Comparison of ENCODE assay signal across 8 mouse cellular contexts in genomic region chr11:94652973-94653372, GRCm38 (mm10). TPM values are rescaled to one million over a fixed set of nuclear protein-coding genes. Genes with fewer than 3 reads are reported as not detected.
DNase-seq lines count a peak whose midpoint lies in the region; ATAC-seq lines count a peak whose summit lies in the region.

No protein-coding gene starts in this region.

- H3K4me1 ChIP-seq in lung, embryonic 16.5 days (replicated peaks; ENCODE audit: control insufficient read depth, insufficient read depth, low read length) = peaks cover 13% of the 10 kb centered on the region
- peaks cover 19% of the 10 kb centered on the region for H3K4me1 ChIP-seq in forebrain, embryonic 10.5 days
- peaks cover 16% of the 10 kb centered on the region for H3K4me1 ChIP-seq in limb, embryonic 13.5 days
- no peaks in the 10 kb centered on the region for H3K4me1 ChIP-seq in stomach, embryonic 14.5 days (ENCODE audit: control insufficient read depth, insufficient read depth, low read length)

- peak overlapping the region; percentile 78 for H3K4me3 ChIP-seq in lung, embryonic 16.5 days (ENCODE audit: low read length)
- peak overlapping the region; percentile 59 for H3K4me3 ChIP-seq in forebrain, embryonic 10.5 days
- peak overlapping the region; percentile 69 for H3K4me3 ChIP-seq in limb, embryonic 13.5 days
- peak overlapping the region; percentile 50 for H3K4me3 ChIP-seq in stomach, embryonic 14.5 days (ENCODE audit: low read depth, low read length)

- H3K4me2 ChIP-seq in lung, embryonic 16.5 days (ENCODE audit: low read depth, low read length) = peak overlapping the region; percentile 76
- H3K4me2 ChIP-seq in limb, embryonic 13.5 days (replicated peaks) = peak overlapping the region; percentile 75
- H3K4me2 ChIP-seq in stomach, embryonic 14.5 days (replicated peaks; ENCODE audit: low read depth, low read length) = peak overlapping the region; percentile 66

- H3K27ac ChIP-seq in lung, embryonic 16.5 days (ENCODE audit: low read length) = no peak overlapping the region
- peak overlapping the region; percentile 95 for H3K27ac ChIP-seq in forebrain, embryonic 10.5 days
- H3K27ac ChIP-seq in limb, embryonic 13.5 days = no peak overlapping the region
- H3K27ac ChIP-seq in stomach, embryonic 14.5 days (ENCODE audit: low read length) = no peak overlapping the region

- H3K9me3 ChIP-seq in lung, embryonic 16.5 days (ENCODE audit: control insufficient read depth, low read length) = no peaks in the 10 kb centered on the region
- no peaks in the 10 kb centered on the region for H3K9me3 ChIP-seq in forebrain, embryonic 10.5 days
- H3K9me3 ChIP-seq in limb, embryonic 13.5 days = no peaks in the 10 kb centered on the region
- no peaks in the 10 kb centered on the region for H3K9me3 ChIP-seq in stomach, embryonic 14.5 days (ENCODE audit: control insufficient read depth, low read depth, low read length)

- H3K9ac ChIP-seq in lung, embryonic 16.5 days (ENCODE audit: low read length) = peak overlapping the region; percentile 77
- H3K9ac ChIP-seq in limb, embryonic 13.5 days = no peak overlapping the region; the same call in 1 of the 2 replicates
- 0 out of 2 replicates have a peak overlapping the region, but pooled peaks have one; percentile 45 for H3K9ac ChIP-seq in stomach, embryonic 14.5 days (replicated peaks; ENCODE audit: low read depth, low read length)

- no peaks in the 10 kb centered on the region for H3K27me3 ChIP-seq in lung, embryonic 16.5 days (ENCODE audit: control insufficient read depth, insufficient read depth, low read depth, low read length)
- H3K27me3 ChIP-seq in forebrain, embryonic 10.5 days (ENCODE audit: poor library complexity, severe bottlenecking) = no peaks in the 10 kb centered on the region
- H3K27me3 ChIP-seq in limb, embryonic 13.5 days = no peaks in the 10 kb centered on the region
- H3K27me3 ChIP-seq in stomach, embryonic 14.5 days (ENCODE audit: control insufficient read depth, insufficient read depth, low read length) = no peaks in the 10 kb centered on the region

- 41% methylated on average over 8 of the region's 8 CpGs for WGBS in lung, embryonic 16.5 days
- 47% methylated on average over 8 of the region's 8 CpGs for WGBS in forebrain, embryonic 10.5 days
- WGBS in limb, embryonic 13.5 days = 49% methylated on average over 8 of the region's 8 CpGs
- 45% methylated on average over 8 of the region's 8 CpGs for WGBS in stomach, embryonic 14.5 days

- ATAC-seq in lung, embryonic 16.5 days (ENCODE audit: low read depth) = no peak
- ATAC-seq in limb, embryonic 13.5 days (ENCODE audit: low FRiP score, low read depth) = no peak
- no peak for ATAC-seq in stomach, embryonic 14.5 days (ENCODE audit: insufficient number of reproducible peaks, insufficient read depth, low FRiP score, low read depth)

- no peak for DNase-seq in lung, postnatal 4 days
- DNase-seq in forebrain, embryonic 10.5 days (ENCODE audit: extremely low spot score, low spot score) = no peak
- no peak for DNase-seq in frontal cortex, postnatal 36 days (ENCODE audit: low spot score in 2 of 2)
- no peak for DNase-seq in yolk sac, embryonic 10.5 days (ENCODE audit: low spot score)
- no peak for DNase-seq in gastrocnemius, adult 8-10 months (ENCODE audit: low spot score in 2 of 2)

- H3K36me3 ChIP-seq in lung, embryonic 16.5 days (ENCODE audit: control insufficient read depth, insufficient read depth, low read length) = peaks cover 14% of the 10 kb centered on the region
- peaks cover 65% of the 10 kb centered on the region for H3K36me3 ChIP-seq in forebrain, embryonic 10.5 days (replicated peaks)
- peaks cover 37% of the 10 kb centered on the region for H3K36me3 ChIP-seq in limb, embryonic 13.5 days
- H3K36me3 ChIP-seq in stomach, embryonic 14.5 days (ENCODE audit: control insufficient read depth, insufficient read depth, low read length) = peaks cover 13% of the 10 kb centered on the region

RNA-seq across cellular contexts. Expression of gene Mrpl27, which starts 0.6 kb away (rescaled TPM):
- 137 and 140 TPM in 2 replicates for polyA plus RNA-seq in lung, embryonic 16.5 days (2015; fragmentation: Nextera tagmentation; extraction: Ambion mirVana)
- polyA plus RNA-seq in forebrain, embryonic 10.5 days (2016; fragmentation: Nextera tagmentation; extraction: Ambion mirVana) = 135 and 142 TPM in 2 replicates
- polyA plus RNA-seq in limb, embryonic 13.5 days (2015; fragmentation: Nextera tagmentation; extraction: Ambion mirVana) = 153 and 159 TPM in 2 replicates
- 148 and 149 TPM in 2 replicates for polyA plus RNA-seq in stomach, embryonic 14.5 days (2014; fragmentation: Nextera tagmentation; extraction: Ambion mirVana)
- 10 to 100 TPM; 43.5 to 48.0 (median 45.8) TPM for total RNA-seq in gastrocnemius, adult 8-10 months (2022)

RNA-seq across cellular contexts. Expression of gene Eme1, which starts 0.8 kb away (rescaled TPM):
- 20.2 and 21.4 TPM in 2 replicates for polyA plus RNA-seq in lung, embryonic 16.5 days (2015; fragmentation: Nextera tagmentation; extraction: Ambion mirVana)
- 69.6 and 79.1 TPM in 2 replicates for polyA plus RNA-seq in forebrain, embryonic 10.5 days (2016; fragmentation: Nextera tagmentation; extraction: Ambion mirVana)
- polyA plus RNA-seq in limb, embryonic 13.5 days (2015; fragmentation: Nextera tagmentation; extraction: Ambion mirVana) = 24.9 and 26.9 TPM in 2 replicates
- 20.7 and 20.9 TPM in 2 replicates for polyA plus RNA-seq in stomach, embryonic 14.5 days (2014; fragmentation: Nextera tagmentation; extraction: Ambion mirVana)
- total RNA-seq in gastrocnemius, adult 8-10 months (2022) = not detected

RNA-seq across cellular contexts. Expression of gene Lrrc59, which starts 23.4 kb away (rescaled TPM):
- 155 and 167 TPM in 2 replicates for polyA plus RNA-seq in lung, embryonic 16.5 days (2015; fragmentation: Nextera tagmentation; extraction: Ambion mirVana)
- polyA plus RNA-seq in forebrain, embryonic 10.5 days (2016; fragmentation: Nextera tagmentation; extraction: Ambion mirVana) = 283 and 286 TPM in 2 replicates
- 225 and 240 TPM in 2 replicates for polyA plus RNA-seq in limb, embryonic 13.5 days (2015; fragmentation: Nextera tagmentation; extraction: Ambion mirVana)
- 147 and 157 TPM in 2 replicates for polyA plus RNA-seq in stomach, embryonic 14.5 days (2014; fragmentation: Nextera tagmentation; extraction: Ambion mirVana)
- total RNA-seq in gastrocnemius, adult 8-10 months (2022) = 10 to 100 TPM; 35.1 to 44.4 (median 36.4) TPM

RNA-seq across cellular contexts. Expression of gene Xylt2, which starts 24.3 kb away (rescaled TPM):
- polyA plus RNA-seq in lung, embryonic 16.5 days (2015; fragmentation: Nextera tagmentation; extraction: Ambion mirVana) = 15.1 and 17.5 TPM in 2 replicates
- 14.4 and 15.2 TPM in 2 replicates for polyA plus RNA-seq in forebrain, embryonic 10.5 days (2016; fragmentation: Nextera tagmentation; extraction: Ambion mirVana)
- 21.8 and 23.5 TPM in 2 replicates for polyA plus RNA-seq in limb, embryonic 13.5 days (2015; fragmentation: Nextera tagmentation; extraction: Ambion mirVana)
- 20.5 and 22.9 TPM in 2 replicates for polyA plus RNA-seq in stomach, embryonic 14.5 days (2014; fragmentation: Nextera tagmentation; extraction: Ambion mirVana)
- 1 to 10 TPM; 2.3 to 4.3 (median 3.7) TPM for total RNA-seq in gastrocnemius, adult 8-10 months (2022)

RNA-seq across cellular contexts. Expression of gene Acsf2, which starts 51.3 kb away (rescaled TPM):
- 5.7 and 6.6 TPM in 2 replicates for polyA plus RNA-seq in lung, embryonic 16.5 days (2015; fragmentation: Nextera tagmentation; extraction: Ambion mirVana)
- 3.7 TPM in 2 replicates for polyA plus RNA-seq in forebrain, embryonic 10.5 days (2016; fragmentation: Nextera tagmentation; extraction: Ambion mirVana)
- polyA plus RNA-seq in limb, embryonic 13.5 days (2015; fragmentation: Nextera tagmentation; extraction: Ambion mirVana) = 7.0 and 7.5 TPM in 2 replicates
- 7.1 and 9.3 TPM in 2 replicates for polyA plus RNA-seq in stomach, embryonic 14.5 days (2014; fragmentation: Nextera tagmentation; extraction: Ambion mirVana)
- 1 to 10 TPM; 1.2 to 2.6 (median 1.9) TPM for total RNA-seq in gastrocnemius, adult 8-10 months (2022)
